Mouse (Mus musculus): ENCODE measurements around the gene Neb. TPM values are rescaled to one million over a fixed set of nuclear protein-coding genes. Genes with fewer than 3 reads are reported as not detected.

Gene Neb
- polyA plus RNA-seq, 1 experiment = not detected

DNA sequence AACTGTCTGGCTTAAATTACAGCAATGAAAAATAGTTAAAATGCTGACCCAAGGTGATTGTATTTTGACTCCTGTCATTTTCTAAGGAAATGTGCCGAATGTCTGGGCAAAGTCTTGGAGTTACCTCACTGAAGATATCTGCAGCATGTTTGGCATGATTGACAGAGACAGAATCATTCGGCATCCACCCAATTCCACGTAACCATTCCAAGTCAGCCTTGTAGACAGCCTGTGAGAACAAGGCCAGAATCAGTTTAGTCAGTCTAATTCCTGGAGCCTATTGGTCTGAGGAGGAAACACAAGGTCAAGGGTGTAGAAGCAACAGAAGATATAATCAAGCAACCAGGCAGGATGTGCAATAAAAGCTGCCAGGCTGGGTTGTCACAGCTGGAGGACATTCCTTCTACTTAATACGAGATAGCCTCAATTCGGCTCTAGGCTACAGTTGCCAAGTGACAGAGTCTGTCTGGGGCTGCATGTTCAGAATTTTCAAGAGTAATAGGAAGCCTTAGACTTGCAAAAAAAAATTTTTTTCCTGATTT, 166.8 kb downstream of the Neb start:
- Histone ChIP-seq H3K27ac (ENCODE audit: insufficient read depth, low read depth, low read length) (no peak overlapping the region), H3K4me3 (ENCODE audit: insufficient read depth, low read depth, low read length) (no peak overlapping the region), H3K4me1 (ENCODE audit: control insufficient read depth, insufficient read depth, low read length) (no peaks in the 10 kb centered on the region)
- no peak for TF ChIP-seq POLR2A (IDR thresholded peaks at IDR 0.05; ENCODE audit: insufficient read depth, low read depth, low read length)
- no peak for TF ChIP-seq CTCF (IDR thresholded peaks at IDR 0.05; ENCODE audit: insufficient read depth, low read depth, low read length)
- 78% methylated on average over 5 of the region's 5 CpGs for WGBS

DNA sequence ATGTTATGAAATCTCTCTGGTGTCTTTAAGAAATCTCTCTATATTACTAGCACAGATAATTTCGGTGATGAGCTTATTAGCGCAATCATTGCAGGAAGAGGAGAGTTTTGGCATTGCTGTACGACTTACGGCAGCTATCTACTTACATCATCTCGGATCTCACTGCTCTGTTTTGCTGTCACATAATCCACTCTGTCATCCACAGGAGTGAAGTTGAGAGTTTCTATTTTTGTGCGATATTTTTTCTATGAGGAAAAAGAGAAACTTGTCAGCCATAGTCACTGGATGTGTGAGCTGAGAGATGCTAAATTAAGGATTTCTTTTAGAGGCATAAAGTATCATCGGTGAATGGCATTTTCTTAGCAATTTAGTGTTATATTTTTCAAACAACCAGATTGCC, 167.6 kb downstream of the Neb start:
- Histone ChIP-seq H3K4me1 (ENCODE audit: control insufficient read depth, insufficient read depth, low read length) (no peaks in the 10 kb centered on the region), H3K27ac (ENCODE audit: insufficient read depth, low read depth, low read length) (no peak overlapping the region), H3K4me3 (ENCODE audit: insufficient read depth, low read depth, low read length) (no peak overlapping the region)
- 87% methylated on average over 7 of the region's 7 CpGs for WGBS
- TF ChIP-seq CTCF (IDR thresholded peaks at IDR 0.05; ENCODE audit: insufficient read depth, low read depth, low read length) = no peak
- TF ChIP-seq POLR2A (IDR thresholded peaks at IDR 0.05; ENCODE audit: insufficient read depth, low read depth, low read length) = no peak

DNA sequence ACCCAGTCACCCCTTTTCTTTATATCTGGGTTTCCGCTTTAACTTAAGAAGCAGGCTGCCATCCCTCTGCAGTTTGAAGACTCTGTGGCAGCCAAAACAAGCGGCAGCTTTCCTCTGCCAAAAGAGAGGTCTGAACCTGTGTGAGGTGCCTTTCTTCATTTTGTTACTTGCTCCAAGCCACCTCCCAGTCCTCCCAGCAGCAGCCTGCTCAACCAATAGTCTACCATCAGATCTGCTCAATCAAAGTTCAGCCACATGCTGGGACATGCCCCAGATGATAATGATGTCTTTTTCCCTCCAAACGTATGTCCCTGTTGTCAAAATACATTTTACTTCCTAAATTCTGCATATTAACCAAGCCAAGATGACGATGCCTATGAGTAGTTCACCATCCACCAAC, 173.3 kb downstream of the Neb start:
- TF ChIP-seq CTCF (IDR thresholded peaks at IDR 0.05; ENCODE audit: insufficient read depth, low read depth, low read length) (no peak), POLR2A (IDR thresholded peaks at IDR 0.05; ENCODE audit: insufficient read depth, low read depth, low read length) (no peak)
- no peaks in the 10 kb centered on the region for H3K4me1 ChIP-seq (ENCODE audit: control insufficient read depth, insufficient read depth, low read length)
- H3K4me3 ChIP-seq (ENCODE audit: insufficient read depth, low read depth, low read length) = no peak overlapping the region
- WGBS = 80% methylated on average over 4 of the region's 4 CpGs
- H3K27ac ChIP-seq (ENCODE audit: insufficient read depth, low read depth, low read length) = no peak overlapping the region

DNA sequence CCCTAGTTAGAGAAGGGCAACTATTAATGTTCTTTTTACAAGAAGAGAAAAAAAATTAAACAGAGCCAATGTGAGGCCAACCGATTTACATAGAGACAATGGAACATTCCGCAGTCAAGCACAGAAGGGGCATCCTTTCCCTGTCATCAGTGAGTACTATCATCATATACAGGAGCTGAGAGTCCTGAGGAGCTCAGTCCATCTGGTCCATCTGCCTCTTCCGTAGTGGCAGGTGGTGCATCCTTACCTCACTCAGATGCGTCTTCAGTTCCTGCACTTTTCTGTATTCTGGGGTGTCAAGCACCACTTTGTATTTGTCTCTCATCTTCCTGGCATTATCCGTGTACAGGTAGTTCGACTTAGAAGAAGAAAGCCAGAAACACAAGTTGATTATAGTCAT, 184.6 kb downstream of the Neb start:
- TF ChIP-seq CTCF (IDR thresholded peaks at IDR 0.05; ENCODE audit: insufficient read depth, low read depth, low read length) (no peak), POLR2A (IDR thresholded peaks at IDR 0.05; ENCODE audit: insufficient read depth, low read depth, low read length) (no peak)
- WGBS = 93% methylated on average over 6 of the region's 6 CpGs
- Histone ChIP-seq H3K4me3 (ENCODE audit: insufficient read depth, low read depth, low read length) (no peak overlapping the region), H3K4me1 (ENCODE audit: control insufficient read depth, insufficient read depth, low read length) (no peaks in the 10 kb centered on the region), H3K27ac (ENCODE audit: insufficient read depth, low read depth, low read length) (no peak overlapping the region)

DNA sequence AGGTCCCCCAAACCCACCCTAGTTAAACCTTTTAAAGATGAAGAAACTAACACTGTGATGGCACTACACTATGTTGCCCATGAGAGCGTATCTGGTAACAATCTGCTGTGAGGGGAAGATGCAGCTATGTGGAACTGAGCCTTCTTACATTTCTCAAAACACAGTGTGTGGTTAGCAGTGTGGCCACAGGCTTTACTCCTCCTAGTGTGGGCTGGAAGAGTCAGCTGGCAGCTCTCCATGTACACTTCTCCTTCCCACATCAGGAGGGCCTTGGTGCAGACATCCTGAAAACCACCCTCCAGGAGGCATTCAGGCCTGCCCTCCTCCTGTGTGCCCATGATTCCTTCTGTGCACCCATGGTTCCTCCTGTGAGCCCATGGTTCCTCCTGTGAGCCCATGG, 198.6 kb downstream of the Neb start:
- Histone ChIP-seq H3K4me1 (ENCODE audit: control insufficient read depth, insufficient read depth, low read length) (no peaks in the 10 kb centered on the region), H3K4me3 (ENCODE audit: insufficient read depth, low read depth, low read length) (no peak overlapping the region), H3K27ac (ENCODE audit: insufficient read depth, low read depth, low read length) (no peak overlapping the region)
- TF ChIP-seq POLR2A (IDR thresholded peaks at IDR 0.05; ENCODE audit: insufficient read depth, low read depth, low read length) (no peak), CTCF (IDR thresholded peaks at IDR 0.05; ENCODE audit: insufficient read depth, low read depth, low read length) (no peak)
- WGBS = 100% methylated on average over 1 of the region's 1 CpGs

DNA sequence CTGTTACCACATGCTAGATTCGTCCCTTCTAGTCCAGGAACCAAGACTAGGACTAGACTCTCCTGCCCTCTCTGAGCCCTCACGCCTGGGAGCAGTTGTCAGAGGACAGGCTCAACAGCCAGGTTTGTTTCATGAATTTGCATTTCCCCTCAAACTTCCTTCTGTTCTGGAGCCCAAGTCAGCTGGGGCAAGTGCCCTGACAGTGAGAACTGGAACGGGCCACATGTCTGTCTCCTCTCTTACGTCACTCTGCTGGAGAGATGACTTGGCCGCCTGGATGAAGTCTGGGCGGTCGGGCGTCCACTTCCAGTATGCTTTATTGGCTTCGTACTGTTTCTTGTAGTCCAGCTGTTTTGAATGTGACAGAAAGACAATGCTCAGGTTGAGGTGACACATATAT, 200.5 kb downstream of the Neb start:
- no peak for TF ChIP-seq POLR2A (IDR thresholded peaks at IDR 0.05; ENCODE audit: insufficient read depth, low read depth, low read length)
- no peak for TF ChIP-seq CTCF (IDR thresholded peaks at IDR 0.05; ENCODE audit: insufficient read depth, low read depth, low read length)
- Histone ChIP-seq H3K4me1 (ENCODE audit: control insufficient read depth, insufficient read depth, low read length) (no peaks in the 10 kb centered on the region), H3K4me3 (ENCODE audit: insufficient read depth, low read depth, low read length) (no peak overlapping the region), H3K27ac (ENCODE audit: insufficient read depth, low read depth, low read length) (no peak overlapping the region)
- WGBS = 92% methylated on average over 9 of the region's 9 CpGs

DNA sequence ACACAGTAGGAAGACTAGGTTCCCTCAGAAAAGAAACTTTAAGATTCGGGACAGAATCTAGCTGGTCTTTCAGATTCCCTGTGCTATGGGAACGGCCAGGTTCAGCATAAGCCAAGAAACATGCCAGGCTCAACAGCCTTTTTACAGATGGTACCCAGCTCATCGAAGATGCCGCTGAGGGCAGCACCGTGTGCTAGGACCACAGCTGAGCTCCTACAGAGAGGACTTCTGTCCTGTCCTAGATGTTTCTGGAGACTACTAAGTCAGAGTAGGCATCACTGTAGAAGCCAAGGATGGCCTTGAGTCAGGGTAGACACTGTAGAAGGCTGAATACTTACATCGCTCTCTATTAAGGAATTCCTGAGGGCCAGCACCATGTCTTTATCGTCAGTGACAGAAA, 201.1 kb downstream of the Neb start:
- no peak overlapping the region for H3K27ac ChIP-seq (ENCODE audit: insufficient read depth, low read depth, low read length)
- no peak for TF ChIP-seq CTCF (IDR thresholded peaks at IDR 0.05; ENCODE audit: insufficient read depth, low read depth, low read length)
- no peak for TF ChIP-seq POLR2A (IDR thresholded peaks at IDR 0.05; ENCODE audit: insufficient read depth, low read depth, low read length)
- WGBS = 96% methylated on average over 7 of the region's 7 CpGs

DNA sequence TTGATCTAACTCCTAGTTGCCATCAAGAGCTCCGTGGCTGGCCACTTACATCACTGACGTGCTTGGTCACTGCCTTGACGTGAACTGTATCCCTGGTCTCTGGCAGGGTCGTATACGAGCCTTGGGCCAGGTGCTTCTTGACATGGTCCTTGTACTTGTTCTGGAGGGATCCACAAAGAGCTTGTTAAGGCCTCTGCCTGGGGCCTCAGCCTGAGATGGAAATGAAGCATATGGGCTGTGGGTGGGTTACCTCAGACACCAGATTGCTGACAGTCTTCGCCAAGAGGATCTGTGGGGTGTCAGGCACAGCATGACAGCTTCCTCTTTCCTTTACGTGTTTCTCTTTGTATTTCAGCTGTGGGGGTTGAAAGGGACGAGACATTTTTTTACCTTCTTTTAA, 201.7 kb downstream of the Neb start:
- Histone ChIP-seq H3K4me1 (ENCODE audit: control insufficient read depth, insufficient read depth, low read length) (no peaks in the 10 kb centered on the region), H3K4me3 (ENCODE audit: insufficient read depth, low read depth, low read length) (no peak overlapping the region), H3K27ac (ENCODE audit: insufficient read depth, low read depth, low read length) (no peak overlapping the region)
- 84% methylated on average over 8 of the region's 8 CpGs for WGBS
- TF ChIP-seq CTCF (IDR thresholded peaks at IDR 0.05; ENCODE audit: insufficient read depth, low read depth, low read length) (no peak), POLR2A (IDR thresholded peaks at IDR 0.05; ENCODE audit: insufficient read depth, low read depth, low read length) (no peak)

More for the DNA sequence above, 201.1 kb downstream of the Neb start:
- Histone ChIP-seq H3K4me3 (ENCODE audit: insufficient read depth, low read depth, low read length) (no peak overlapping the region), H3K4me1 (ENCODE audit: control insufficient read depth, insufficient read depth, low read length) (no peaks in the 10 kb centered on the region)

DNA sequence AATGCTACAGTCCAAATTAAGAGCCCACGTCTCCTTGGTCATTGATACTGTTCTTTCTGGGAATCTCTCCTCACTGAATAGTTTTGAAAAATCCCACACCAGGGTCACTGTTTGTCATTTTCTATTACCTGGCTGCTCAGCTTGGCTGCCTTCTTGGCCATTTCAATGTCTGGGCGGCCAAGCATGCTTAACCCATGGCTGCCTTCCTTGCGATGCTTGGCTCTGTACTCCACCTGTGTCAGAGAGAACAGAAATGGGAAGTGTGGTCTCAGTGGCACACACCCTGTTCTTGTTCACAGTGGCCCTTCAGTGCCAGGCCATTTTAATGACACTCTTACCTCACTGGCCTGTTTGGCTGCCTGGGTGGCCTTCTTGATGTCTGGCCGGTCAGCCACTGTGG, 203.3 kb downstream of the Neb start:
- no peak overlapping the region for H3K4me3 ChIP-seq (ENCODE audit: insufficient read depth, low read depth, low read length)
- TF ChIP-seq POLR2A (IDR thresholded peaks at IDR 0.05; ENCODE audit: insufficient read depth, low read depth, low read length) = no peak
- TF ChIP-seq CTCF (IDR thresholded peaks at IDR 0.05; ENCODE audit: insufficient read depth, low read depth, low read length) = no peak
- 87% methylated on average over 4 of the region's 4 CpGs for WGBS
- H3K27ac ChIP-seq (ENCODE audit: insufficient read depth, low read depth, low read length) = no peak overlapping the region
- no peaks in the 10 kb centered on the region for H3K4me1 ChIP-seq (ENCODE audit: control insufficient read depth, insufficient read depth, low read length)
